Mouse (Mus musculus): ENCODE data around the gene Galk1. TPM values are rescaled to one million over a fixed set of nuclear protein-coding genes. Genes with fewer than 3 reads are reported as not detected.

Gene Galk1
- total RNA-seq (2014; rRNA removed) (36.3 and 44.0 TPM in 2 replicates), polyA plus RNA-seq (2015; fragmentation: Nextera tagmentation; extraction: Ambion mirVana) (47.7 and 49.5 TPM in 2 replicates)

- Histone ChIP-seq H3K9me3 (ENCODE audit: low read length) (no peaks in the 10 kb centered on the region), H3K36me3 (ENCODE audit: insufficient read depth, low read length) (peaks cover 4% of the 10 kb centered on the region; the same call in 1 of the 2 replicates), H3K27ac (ENCODE audit: low read depth, low read length) (peak within 1 kb of the TSS; percentile 60), H3K4me2 (ENCODE audit: low read depth, low read length, poor library complexity, severe bottlenecking) (peak within 1 kb of the TSS; percentile 88), H3K4me1 (ENCODE audit: insufficient read depth, low read length) (0 out of 2 replicates have a peak, but pooled peaks cover 8% of the 10 kb centered on the region), H3K27me3 (ENCODE audit: insufficient read depth, low read length) (no peaks in the 10 kb centered on the region), H3K4me3 (ENCODE audit: low read depth, low read length) (peak within 1 kb of the TSS; percentile 61), H3K9ac (replicated peaks; ENCODE audit: low read length, poor library complexity, severe bottlenecking) (peak within 1 kb of the TSS; percentile 68)
- ATAC-seq (ENCODE audit: low FRiP score): peak; percentile 63
- under 1% methylated on average over 54 of the region's 55 CpGs for WGBS
- no peak for TF ChIP-seq CTCF (IDR thresholded peaks at IDR 0.05)
- DNase-seq (ENCODE audit: low spot score): peak; percentile 84
Measured at GRCm38 (mm10) chr11:116012262-116012947, at the start of gene Galk1. Galk1 (minus strand) TSS chr11:116012719.

GRCm38 (mm10) chr11:116061641-116062415, 49.3 kb upstream of the Galk1 start:
- WGBS: 94% methylated on average over 13 of the region's 13 CpGs
- H3K9ac ChIP-seq (replicated peaks; ENCODE audit: low read length, poor library complexity, severe bottlenecking): no peak overlapping the region
- no peak overlapping the region for H3K4me2 ChIP-seq (ENCODE audit: low read depth, low read length, poor library complexity, severe bottlenecking)
- H3K27ac ChIP-seq (ENCODE audit: low read depth, low read length): no peak overlapping the region
- no peaks in the 10 kb centered on the region for H3K9me3 ChIP-seq (ENCODE audit: low read length)
- H3K36me3 ChIP-seq (ENCODE audit: insufficient read depth, low read length): peaks cover 49% of the 10 kb centered on the region
- TF ChIP-seq CTCF (IDR thresholded peaks at IDR 0.05): no peak
- H3K27me3 ChIP-seq (ENCODE audit: insufficient read depth, low read length): no peaks in the 10 kb centered on the region
- H3K4me1 ChIP-seq (ENCODE audit: insufficient read depth, low read length): no peaks in the 10 kb centered on the region
- ATAC-seq (ENCODE audit: low FRiP score): no peak
- no peak for DNase-seq (ENCODE audit: low spot score)
- no peak overlapping the region for H3K4me3 ChIP-seq (ENCODE audit: low read depth, low read length)

- ATAC-seq (ENCODE audit: low FRiP score) (no peak), DNase-seq (ENCODE audit: low spot score) (no peak)
- WGBS: 85% methylated on average over 9 of the region's 9 CpGs
- Histone ChIP-seq H3K4me3 (ENCODE audit: low read depth, low read length) (no peak overlapping the region), H3K9me3 (ENCODE audit: low read length) (no peaks in the 10 kb centered on the region), H3K27ac (ENCODE audit: low read depth, low read length) (no peak overlapping the region), H3K9ac (replicated peaks; ENCODE audit: low read length, poor library complexity, severe bottlenecking) (no peak overlapping the region), H3K4me2 (ENCODE audit: low read depth, low read length, poor library complexity, severe bottlenecking) (no peak overlapping the region), H3K36me3 (ENCODE audit: insufficient read depth, low read length) (peaks cover 59% of the 10 kb centered on the region), H3K4me1 (ENCODE audit: insufficient read depth, low read length) (no peaks in the 10 kb centered on the region), H3K27me3 (ENCODE audit: insufficient read depth, low read length) (no peaks in the 10 kb centered on the region)
- no peak for TF ChIP-seq CTCF (IDR thresholded peaks at IDR 0.05)
Measured at GRCm38 (mm10) chr11:116060596-116060995, 48.1 kb upstream of the Galk1 start.

- Histone ChIP-seq H3K4me2 (ENCODE audit: low read depth, low read length, poor library complexity, severe bottlenecking) (no peak overlapping the region), H3K9ac (replicated peaks; ENCODE audit: low read length, poor library complexity, severe bottlenecking) (no peak overlapping the region), H3K4me3 (ENCODE audit: low read depth, low read length) (no peak overlapping the region), H3K9me3 (ENCODE audit: low read length) (no peaks in the 10 kb centered on the region), H3K27ac (ENCODE audit: low read depth, low read length) (no peak overlapping the region), H3K4me1 (ENCODE audit: insufficient read depth, low read length) (no peaks in the 10 kb centered on the region), H3K36me3 (ENCODE audit: insufficient read depth, low read length) (peaks cover 68% of the 10 kb centered on the region), H3K27me3 (ENCODE audit: insufficient read depth, low read length) (no peaks in the 10 kb centered on the region)
- no peak for ATAC-seq (ENCODE audit: low FRiP score)
- DNase-seq (ENCODE audit: low spot score): no peak
- TF ChIP-seq CTCF (IDR thresholded peaks at IDR 0.05): no peak
- WGBS: 96% methylated on average over 11 of the region's 11 CpGs
Measured at GRCm38 (mm10) chr11:116059691-116060025, 47.1 kb upstream of the Galk1 start.

- H3K9me3 ChIP-seq (ENCODE audit: low read length): no peaks in the 10 kb centered on the region
- DNase-seq (ENCODE audit: low spot score) (no peak), ATAC-seq (ENCODE audit: low FRiP score) (no peak)
- TF ChIP-seq CTCF (IDR thresholded peaks at IDR 0.05): no peak
- no peak overlapping the region for H3K9ac ChIP-seq (replicated peaks; ENCODE audit: low read length, poor library complexity, severe bottlenecking)
- H3K27me3 ChIP-seq (ENCODE audit: insufficient read depth, low read length): no peaks in the 10 kb centered on the region
- WGBS: 90% methylated on average over 17 of the region's 17 CpGs
- no peak overlapping the region for H3K4me3 ChIP-seq (ENCODE audit: low read depth, low read length)
- no peak overlapping the region for H3K4me2 ChIP-seq (ENCODE audit: low read depth, low read length, poor library complexity, severe bottlenecking)
- no peaks in the 10 kb centered on the region for H3K4me1 ChIP-seq (ENCODE audit: insufficient read depth, low read length)
- no peak overlapping the region for H3K27ac ChIP-seq (ENCODE audit: low read depth, low read length)
- H3K36me3 ChIP-seq (ENCODE audit: insufficient read depth, low read length): peaks cover 73% of the 10 kb centered on the region
Measured at GRCm38 (mm10) chr11:116058868-116059690, 46.6 kb upstream of the Galk1 start.
